Mouse (Mus musculus): ENCODE results near the gene Nkx1-1. TPM values are rescaled to one million over a fixed set of nuclear protein-coding genes. Genes with fewer than 3 reads are reported as not detected.
A peak's percentile ranks its signal among the peaks of the same experiment; 100 is the strongest.

The Nkx1-1 gene
- not detected for total RNA-seq (2022)

- DNase-seq (ENCODE audit: low spot score in 2 of 2) = no peak
Measured at GRCm38 (mm10) chr5:33433201-33434138, at the start of gene Nkx1-1. Gene Nkx1-1 (minus strand): TSS chr5:33433976.

DNA sequence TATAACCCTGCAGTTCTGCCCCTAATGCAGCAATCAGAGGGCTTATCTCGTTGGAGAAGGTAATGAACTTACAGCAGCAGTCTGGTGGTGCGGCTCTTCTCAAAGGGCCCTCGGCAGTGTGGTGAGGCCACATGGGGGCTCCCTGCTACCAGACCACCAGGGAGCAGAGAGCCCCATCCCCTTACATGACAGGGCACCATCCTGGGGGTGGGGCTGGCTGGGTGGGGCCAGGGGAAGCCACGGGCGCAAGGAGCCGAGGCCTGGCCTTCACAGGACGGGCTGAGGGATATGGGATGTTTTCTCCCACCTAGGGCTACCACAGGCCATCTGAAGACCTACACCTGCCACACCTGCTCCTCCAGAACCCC is 47.5 kb upstream of the Nkx1-1 start:
- no peak for DNase-seq (ENCODE audit: low spot score in 2 of 2)

- no peak for DNase-seq (ENCODE audit: low spot score in 2 of 2)
Measured at GRCm38 (mm10) chr5:33480582-33481317, 47.0 kb upstream of the Nkx1-1 start.

DNA sequence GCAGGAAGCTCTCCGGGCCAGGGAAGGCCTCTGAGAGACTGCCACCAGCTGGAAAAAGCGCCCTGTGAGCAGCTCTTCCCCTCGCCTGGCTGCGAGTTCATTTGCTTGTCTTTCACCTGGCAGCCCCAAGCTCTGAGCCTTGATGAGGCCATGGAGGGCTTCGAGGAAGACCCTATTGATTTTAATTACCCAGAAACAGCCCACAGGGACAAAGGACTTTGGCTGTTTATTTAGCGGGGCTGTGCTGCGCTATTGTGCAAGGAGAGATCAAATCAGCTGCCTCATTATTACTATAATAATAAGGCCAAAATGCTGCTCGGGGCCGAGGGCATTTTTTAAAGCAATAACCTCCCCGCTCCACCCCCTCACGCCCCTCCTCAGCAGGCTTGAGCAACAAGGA is 31.7 kb upstream of the Nkx1-1 start:
- DNase-seq (ENCODE audit: low spot score in 2 of 2) = no peak

DNA sequence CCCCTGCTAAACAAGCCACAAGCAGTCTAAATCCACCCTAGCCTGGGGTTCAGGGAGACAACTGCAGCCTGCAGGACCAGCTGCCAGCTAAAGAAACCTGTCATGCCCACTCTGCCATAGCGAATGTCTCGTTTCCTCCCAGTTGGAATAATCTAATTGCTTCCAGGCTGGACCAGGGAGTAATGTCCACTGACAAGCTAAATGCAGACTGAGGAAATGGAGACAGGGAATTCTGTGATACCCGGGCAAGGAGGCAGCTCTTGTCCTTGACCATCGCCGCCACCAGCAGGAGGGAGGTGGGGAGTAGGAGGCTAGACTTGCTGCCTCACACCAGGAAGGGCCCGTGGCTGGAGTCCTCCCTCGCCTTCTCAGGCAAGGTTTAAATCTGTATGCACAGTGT is 30.6 kb upstream of the Nkx1-1 start:
- no peak for DNase-seq (ENCODE audit: low spot score in 2 of 2)

DNA sequence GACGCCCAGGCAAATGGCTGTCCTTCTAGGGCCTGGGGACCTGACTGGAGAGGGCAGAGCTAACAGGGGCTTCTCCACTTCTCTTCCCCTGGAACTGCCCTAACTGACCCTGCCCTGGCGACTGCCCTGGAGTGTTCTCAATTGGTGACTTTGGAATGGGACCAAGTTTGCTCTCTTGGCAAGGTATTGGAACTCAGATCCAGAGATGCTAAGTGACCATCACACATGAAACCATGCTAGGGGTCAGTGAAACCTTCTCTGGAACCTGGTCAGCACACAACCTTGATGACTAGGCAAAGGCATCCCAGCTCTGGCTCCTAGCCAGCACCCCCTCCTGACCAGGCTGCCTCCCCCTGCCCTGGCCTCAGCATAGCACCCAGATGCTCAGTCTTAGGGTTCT is 25.3 kb upstream of the Nkx1-1 start:
- DNase-seq (ENCODE audit: low spot score in 2 of 2) = no peak

- DNase-seq (ENCODE audit: low spot score in 2 of 2) = no peak
Measured at GRCm38 (mm10) chr5:33458132-33458622, 24.4 kb upstream of the Nkx1-1 start.

DNA sequence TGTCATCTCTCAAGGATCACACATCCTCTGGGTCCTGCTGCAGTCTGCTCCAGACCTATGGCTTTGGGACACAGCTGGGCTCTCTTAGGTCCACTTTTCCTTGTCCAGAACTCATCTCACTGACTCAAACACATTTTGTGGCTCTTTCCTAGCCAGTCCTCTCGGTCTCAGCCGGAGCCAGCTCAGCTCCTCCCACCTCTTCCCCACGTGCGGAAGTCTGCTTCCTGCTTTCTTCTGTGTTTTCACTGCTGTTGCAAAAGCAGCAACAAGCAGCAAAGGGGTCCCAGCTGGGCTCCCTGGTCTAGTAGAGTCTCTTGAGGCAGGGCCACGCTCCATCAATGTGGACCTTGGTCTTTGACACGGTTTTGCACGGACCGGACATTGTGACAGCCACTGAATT is 22.0 kb upstream of the Nkx1-1 start:
- no peak for DNase-seq (ENCODE audit: low spot score in 2 of 2)

GRCm38 (mm10) chr5:33443794-33444193 is 10.0 kb upstream of the Nkx1-1 start:
- DNase-seq (ENCODE audit: low spot score in 2 of 2) = no peak

GRCm38 (mm10) chr5:33442927-33443710 is 9.3 kb upstream of the Nkx1-1 start:
- peak in 1 of 2 experiments; percentile 37 for DNase-seq (ENCODE audit: low spot score in 2 of 2)

GRCm38 (mm10) chr5:33438214-33438613 is 4.4 kb upstream of the Nkx1-1 start:
- peak in 1 of 2 experiments; percentile 32 for DNase-seq (ENCODE audit: low spot score in 2 of 2)

DNA sequence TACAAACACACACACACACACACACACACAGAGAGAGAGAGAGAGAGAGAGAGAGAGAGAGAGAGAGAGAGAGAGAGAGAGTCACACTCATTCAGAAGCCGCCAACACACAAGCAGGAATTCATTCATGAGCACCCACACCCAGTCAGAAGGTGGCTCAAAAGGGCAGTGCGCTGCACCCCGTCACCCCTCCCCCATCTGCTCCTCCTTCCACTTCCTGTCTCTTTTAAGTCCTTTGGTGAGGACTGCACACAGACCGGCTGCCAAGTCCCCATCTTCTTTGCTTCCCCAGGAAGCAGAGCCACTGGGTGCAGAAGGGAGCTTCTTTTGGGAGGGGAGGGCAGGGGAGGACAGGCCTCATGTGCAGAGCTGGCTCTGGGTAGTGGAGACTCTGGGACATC is 2.2 kb upstream of the Nkx1-1 start:
- DNase-seq (ENCODE audit: low spot score in 2 of 2) = no peak

DNA sequence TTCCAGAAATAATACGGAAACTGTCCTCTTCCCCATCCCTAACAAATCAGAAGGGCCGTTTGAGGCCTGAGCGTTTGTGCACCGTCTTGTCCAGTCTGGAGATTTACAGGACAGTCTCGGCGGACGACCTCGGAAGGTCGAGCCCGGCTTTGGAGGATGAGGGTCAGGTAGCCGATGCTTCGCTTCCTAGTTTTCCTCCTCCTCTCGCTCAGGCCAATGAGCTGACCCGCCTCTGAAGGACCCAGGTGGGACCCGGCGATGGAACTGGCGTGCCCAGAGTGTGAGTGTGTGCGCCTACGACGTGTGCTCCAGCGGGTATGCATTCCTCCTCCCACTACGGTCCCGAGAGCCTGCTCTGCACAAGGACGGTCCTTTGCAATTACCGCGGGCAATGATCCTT is 1.4 kb upstream of the Nkx1-1 start:
- no peak for DNase-seq (ENCODE audit: low spot score in 2 of 2)

GRCm38 (mm10) chr5:33434141-33434780 is 485 bp upstream of the Nkx1-1 start:
- no peak for DNase-seq (ENCODE audit: low spot score in 2 of 2)

DNA sequence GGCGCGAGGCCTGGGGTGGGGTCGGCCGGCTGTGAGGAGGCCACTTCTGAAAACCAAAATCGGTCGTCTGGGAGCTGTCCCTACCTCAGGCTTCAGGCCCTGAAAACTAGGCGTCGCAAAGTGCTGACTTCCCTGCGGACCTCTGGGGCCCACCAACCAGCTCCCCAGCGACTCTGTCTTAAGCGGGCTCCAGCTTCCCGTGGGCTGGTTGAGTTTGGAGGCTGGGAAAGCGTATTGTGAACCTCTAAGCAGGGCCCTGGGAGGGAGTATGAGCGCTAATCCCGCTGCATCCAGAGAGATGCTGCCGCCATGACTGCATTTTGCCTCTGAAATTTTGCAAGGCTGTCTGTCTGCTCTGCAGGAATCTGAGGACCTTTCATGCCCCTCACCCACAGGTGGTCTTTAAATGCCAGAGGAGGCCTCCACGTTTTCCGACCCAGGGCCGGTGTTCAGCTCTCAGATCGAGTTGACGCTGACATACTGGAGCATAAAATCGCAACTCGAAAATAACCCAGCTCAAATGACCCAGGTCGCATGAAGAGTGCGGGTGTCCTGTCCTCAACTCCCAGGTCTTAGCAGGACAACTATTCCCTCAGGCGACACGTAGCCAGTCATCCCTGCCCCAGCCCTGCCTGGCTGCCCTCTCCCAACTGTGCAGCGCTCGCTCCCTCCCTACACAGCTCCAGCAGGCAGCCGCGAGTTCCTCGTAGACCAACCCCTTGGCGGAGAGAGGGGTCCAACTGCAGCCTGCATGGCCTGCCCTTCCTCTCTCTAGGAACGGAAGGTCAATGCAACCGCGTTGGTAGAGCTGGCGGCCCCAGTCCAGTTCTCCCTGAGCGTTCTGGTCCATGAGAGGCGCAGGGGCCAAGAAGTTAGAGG is 1.5 kb downstream of the Nkx1-1 start:
- DNase-seq (ENCODE audit: low spot score in 2 of 2) = no peak

GRCm38 (mm10) chr5:33431173-33432005 is 2.4 kb downstream of the Nkx1-1 start:
- no peak for DNase-seq (ENCODE audit: low spot score in 2 of 2)

- no peak for DNase-seq (ENCODE audit: low spot score in 2 of 2)
Measured at GRCm38 (mm10) chr5:33430511-33431172, 3.1 kb downstream of the Nkx1-1 start.

DNA sequence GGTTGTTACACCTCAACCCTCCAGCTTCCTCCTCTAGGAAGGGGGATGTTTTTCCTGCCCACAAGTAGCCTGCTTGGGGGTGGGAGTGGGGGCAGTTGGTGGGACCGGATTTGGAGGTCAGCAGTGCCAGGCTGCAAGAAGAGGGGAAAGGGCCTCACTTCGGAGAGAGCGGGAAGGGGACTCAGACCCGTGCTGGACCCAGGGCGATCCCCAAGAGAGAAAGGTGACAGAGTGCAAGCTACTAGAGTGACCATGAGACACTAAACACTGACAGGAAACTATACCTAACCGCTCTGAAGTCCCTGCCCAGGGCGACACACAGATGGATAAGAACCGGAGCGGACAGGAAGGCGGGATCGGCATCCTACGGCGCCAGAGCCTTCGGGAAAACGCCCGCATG is 3.7 kb downstream of the Nkx1-1 start:
- DNase-seq (ENCODE audit: low spot score in 2 of 2) = no peak

DNA sequence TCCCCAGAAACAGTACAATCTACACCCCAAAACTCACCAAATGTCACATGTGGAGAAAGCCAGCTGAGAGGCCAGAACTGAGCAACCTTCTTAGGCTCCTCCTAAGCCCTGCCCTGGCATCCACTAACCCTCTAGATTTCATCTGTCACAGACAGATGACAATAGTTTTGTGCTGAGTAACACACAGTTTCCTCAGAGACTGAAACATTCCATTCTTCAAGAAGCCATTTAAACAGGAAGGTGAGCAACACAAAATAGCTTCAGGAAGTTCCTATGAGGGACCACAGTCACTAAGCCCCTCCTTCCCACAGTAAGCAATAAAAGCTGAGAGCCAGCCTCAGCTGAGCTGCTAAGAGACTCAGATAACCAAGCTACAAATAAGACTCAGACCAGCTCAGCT is 6.3 kb downstream of the Nkx1-1 start:
- no peak for DNase-seq (ENCODE audit: low spot score in 2 of 2)

Data from left cerebral cortex, adult 8-10 months (tissue).